Mouse (Mus musculus) ES-Bruce4 (cell line): ENCODE data around the gene Slc9a9.

Experiments
- EP300 ChIP-seq: IDR thresholded peaks from 2 replicates; pipeline ENCODE4 v1.6.1; 2011; ENCODE audit warnings: low read depth, low read length; ENCODE audit not compliant: insufficient read depth
- POLR2A ChIP-seq: IDR thresholded peaks from one replicate; pipeline ENCODE4 v1.8.1; 2011; ENCODE audit warnings: low read length; ENCODE audit not compliant: insufficient read depth

DNA sequence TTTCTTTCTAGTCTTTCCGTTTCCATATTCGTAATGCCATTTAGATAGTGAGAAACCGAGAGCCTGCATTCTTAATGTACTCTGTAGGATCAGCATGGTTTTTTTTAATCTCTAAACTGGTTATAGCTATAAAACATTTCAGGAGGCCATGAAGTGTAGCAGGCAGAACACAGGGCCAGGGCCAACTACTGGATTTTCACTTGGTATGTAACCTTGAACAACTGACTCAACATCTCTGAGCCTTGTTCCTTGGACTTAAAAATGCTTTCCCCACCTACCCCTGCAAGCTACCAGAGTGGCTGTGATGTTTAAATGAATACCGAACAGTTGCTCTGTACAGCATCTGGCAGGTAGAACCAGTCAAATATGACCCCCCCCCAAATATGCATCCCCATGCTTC is 418.5 kb downstream of the Slc9a9 start:
- TF ChIP-seq POLR2A (no peak), EP300 (no peak)
